ENCODE assay signal across 8 mouse cellular contexts in the genomic region with DNA sequence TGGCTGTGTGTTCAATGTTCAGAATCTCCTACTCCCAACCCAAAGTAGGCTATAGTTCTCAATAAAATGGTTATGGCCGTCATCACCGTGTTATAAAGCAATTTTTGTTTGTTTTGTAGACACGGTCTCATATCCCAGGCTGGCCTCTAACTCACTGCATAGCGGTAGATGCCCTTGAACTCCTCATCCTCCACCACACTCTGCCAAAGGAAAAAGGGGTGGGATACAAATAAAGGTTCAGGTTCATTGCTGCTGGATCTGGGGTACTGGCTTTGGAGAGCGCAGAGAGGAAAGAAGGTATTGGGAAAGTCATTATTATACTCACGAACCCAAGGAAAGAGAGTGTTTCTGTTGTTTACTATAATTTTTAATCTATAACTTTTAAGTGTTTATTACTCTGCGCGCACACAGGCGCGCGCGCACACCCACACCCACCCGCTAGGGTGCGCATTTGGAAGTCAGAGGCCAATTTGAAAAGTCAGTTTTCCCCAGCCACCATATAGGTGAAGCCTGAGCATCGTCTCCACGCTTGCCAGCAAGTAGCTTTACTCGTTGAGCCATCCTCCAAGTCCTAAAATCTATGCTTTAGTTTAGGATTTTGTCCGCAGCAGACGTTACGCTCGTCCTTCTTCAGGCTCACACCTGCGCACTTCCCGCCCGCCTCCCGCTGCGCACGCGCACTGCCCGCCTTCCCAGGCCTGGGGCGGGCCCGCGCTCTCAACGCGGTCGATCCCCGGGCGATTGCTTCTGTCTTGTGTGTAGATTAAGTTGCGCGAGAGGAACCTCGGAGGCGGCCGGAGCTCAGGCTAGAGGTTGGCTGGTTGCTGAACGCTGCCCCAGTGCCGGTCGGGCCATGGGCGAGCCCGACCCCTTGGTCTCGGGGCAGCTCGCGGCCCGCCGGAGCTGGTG. TPM values are rescaled to one million over a fixed set of nuclear protein-coding genes. Genes with fewer than 3 reads are reported as not detected.
DNase-seq lines count a peak whose midpoint lies in the region; ATAC-seq and TF ChIP-seq lines count a peak whose summit lies in the region.

Gene Rnf8 (plus strand): TSS at position 676 of the 909 bp plus-strand sequence.
Gene Gm28043 (plus strand): TSS at position 762 of the 909 bp plus-strand sequence.

- dilution Hi-C loops in CH12.LX (cut with MboI; ENCODE audit: extremely low pct_ligation_motif_present, extremely low pct_unique_long_range_greater_than_20kb, low sequenced_read_pairs): no loop called here

- peak; percentile 93 for DNase-seq in CH12.LX (ENCODE audit: extremely low read depth)
- DNase-seq in c-Kit-positive CD71-positive TER-119-negative erythroid progenitor cells, embryonic 14.5 days (ENCODE audit: low read depth): peak; percentile 92
- peak; percentile 97 for DNase-seq in forebrain, embryonic 11.5 days (ENCODE audit: low spot score)
- peak; percentile 95 to 97 for DNase-seq in kidney, postnatal 36 days
- peak; percentile 87 for DNase-seq in telencephalon, adult 2 months (ENCODE audit: low read depth, low spot score)

- in situ Hi-C loops in CH12.LX (cut with MboI; ENCODE audit: low pct_ligation_motif_present, low pct_unique_long_range_greater_than_20kb, low sequenced_read_pairs): loop anchor here (25.0 kb wide), 1 partner anchor 248 kb away; no protein-coding TSS in a partner anchor

- H3K79me2 ChIP-seq in CH12.LX (replicated peaks; ENCODE audit: control insufficient read depth, extremely low read depth, insufficient read depth, poor library complexity, severe bottlenecking): peaks cover 29% of the 10 kb centered on the region

- TF ChIP-seq CTCF in CH12.LX (conservative IDR thresholded peaks at IDR 0.05 in 1 of 2, IDR thresholded peaks at IDR 0.05 in 1 of 2; ENCODE audit: low read depth in 2 of 2, low read length in 2 of 2): peak; percentile 40 to 69; a peak in 3 of 4 replicates

- H3K4me2 ChIP-seq in CH12.LX (ENCODE audit: insufficient read depth, low read depth, poor library complexity, severe bottlenecking): peak within 1 kb of the TSS; percentile 88
- peak within 1 kb of the TSS; percentile 89 for H3K4me2 ChIP-seq in forebrain, embryonic 11.5 days (ENCODE audit: low read depth, low read length, severe bottlenecking)
- H3K4me2 ChIP-seq in heart, embryonic 16.5 days (ENCODE audit: low read depth, low read length): peak within 1 kb of the TSS; percentile 87
- H3K4me2 ChIP-seq in liver, embryonic 15.5 days: peak within 1 kb of the TSS; percentile 77
- peak within 1 kb of the TSS; percentile 83 for H3K4me2 ChIP-seq in neural tube, embryonic 12.5 days (replicated peaks)

- no peak for TF ChIP-seq RAD21 in CH12.LX (IDR thresholded peaks at IDR 0.05; ENCODE audit: low read depth, low read length)

- peak within 1 kb of the TSS; percentile 81 to 94 (median 85) for H3K4me3 ChIP-seq in CH12.LX (replicated peaks in 1 of 3; ENCODE audit: low read depth in 2 of 3, low read length in 2 of 3, poor library complexity in 1 of 3)
- H3K4me3 ChIP-seq in forebrain, embryonic 11.5 days (ENCODE audit: low read depth, low read length): peak within 1 kb of the TSS; percentile 97
- peak within 1 kb of the TSS; percentile 92 for H3K4me3 ChIP-seq in heart, embryonic 16.5 days (ENCODE audit: low read length)
- H3K4me3 ChIP-seq in liver, embryonic 15.5 days (replicated peaks): peak within 1 kb of the TSS; percentile 93
- peak within 1 kb of the TSS; percentile 99 for H3K4me3 ChIP-seq in neural tube, embryonic 12.5 days

- WGBS in forebrain, embryonic 11.5 days: 3% methylated on average over 52 of the region's 52 CpGs
- 2% methylated on average over 52 of the region's 52 CpGs for WGBS in heart, embryonic 16.5 days
- WGBS in liver, embryonic 15.5 days (ENCODE audit: insufficient replicate concordance): 1% methylated on average over 52 of the region's 52 CpGs
- 2% methylated on average over 52 of the region's 52 CpGs for WGBS in neural tube, embryonic 12.5 days

- TF ChIP-seq POLR2A in CH12.LX (IDR thresholded peaks at IDR 0.05; ENCODE audit: low read depth, low read length): peak; percentile 89

- peak within 1 kb of the TSS; percentile 78 for H3K9ac ChIP-seq in CH12.LX (ENCODE audit: insufficient read depth, low read depth)
- peak within 1 kb of the TSS; percentile 97 for H3K9ac ChIP-seq in forebrain, embryonic 11.5 days (ENCODE audit: low read length)
- H3K9ac ChIP-seq in heart, embryonic 16.5 days (ENCODE audit: low read length): peak within 1 kb of the TSS; percentile 99
- peak within 1 kb of the TSS; percentile 98 for H3K9ac ChIP-seq in liver, embryonic 15.5 days
- H3K9ac ChIP-seq in neural tube, embryonic 12.5 days: peak within 1 kb of the TSS; percentile 97

- no peak for TF ChIP-seq EP300 in CH12.LX (IDR thresholded peaks at IDR 0.05; ENCODE audit: low read length)

- ATAC-seq in forebrain, embryonic 11.5 days (replicated peaks; ENCODE audit: low FRiP score): peak; percentile 93
- ATAC-seq in heart, embryonic 16.5 days (replicated peaks; ENCODE audit: extremely low read depth, insufficient read depth, low FRiP score): peak; percentile 95
- peak; percentile 95 for ATAC-seq in liver, embryonic 15.5 days (ENCODE audit: insufficient read depth)
- peak; percentile 84 for ATAC-seq in neural tube, embryonic 12.5 days (ENCODE audit: low FRiP score, low read depth)

- H3K27me3 ChIP-seq in CH12.LX (replicated peaks): no peaks in the 10 kb centered on the region
- no peaks in the 10 kb centered on the region for H3K27me3 ChIP-seq in forebrain, embryonic 11.5 days (ENCODE audit: control insufficient read depth, insufficient read depth, low read length)
- H3K27me3 ChIP-seq in heart, embryonic 16.5 days (ENCODE audit: control insufficient read depth, insufficient read depth, low read length): no peaks in the 10 kb centered on the region
- no peaks in the 10 kb centered on the region for H3K27me3 ChIP-seq in liver, embryonic 15.5 days
- H3K27me3 ChIP-seq in neural tube, embryonic 12.5 days (replicated peaks): no peaks in the 10 kb centered on the region

- peaks cover 6 to 27% of the 10 kb centered on the region in 2 experiments for H3K36me3 ChIP-seq in CH12.LX (replicated peaks in 1 of 2; ENCODE audit: control insufficient read depth in 1 of 2, insufficient read depth in 1 of 2, low read length in 1 of 2)
- no peaks in the 10 kb centered on the region; the same call in 1 of the 2 replicates for H3K36me3 ChIP-seq in forebrain, embryonic 11.5 days (ENCODE audit: control insufficient read depth, insufficient read depth, low read length)
- peaks cover 5% of the 10 kb centered on the region for H3K36me3 ChIP-seq in heart, embryonic 16.5 days (ENCODE audit: control insufficient read depth, insufficient read depth)
- peaks cover 25% of the 10 kb centered on the region for H3K36me3 ChIP-seq in liver, embryonic 15.5 days (replicated peaks)
- peaks cover 10% of the 10 kb centered on the region; the same call in 1 of the 2 replicates for H3K36me3 ChIP-seq in neural tube, embryonic 12.5 days

- peaks cover 5 to 26% of the 10 kb centered on the region in 2 experiments for H3K4me1 ChIP-seq in CH12.LX (ENCODE audit: control insufficient read depth in 1 of 2, insufficient read depth in 2 of 2)
- H3K4me1 ChIP-seq in forebrain, embryonic 11.5 days (replicated peaks; ENCODE audit: control insufficient read depth, insufficient read depth, low read length): peaks cover 5% of the 10 kb centered on the region; the same call in 1 of the 2 replicates
- peaks cover 17% of the 10 kb centered on the region for H3K4me1 ChIP-seq in heart, embryonic 16.5 days (ENCODE audit: control insufficient read depth, insufficient read depth, low read length)
- peaks cover 36% of the 10 kb centered on the region for H3K4me1 ChIP-seq in liver, embryonic 15.5 days (replicated peaks)
- H3K4me1 ChIP-seq in neural tube, embryonic 12.5 days: peaks cover 19% of the 10 kb centered on the region

- H3K9me3 ChIP-seq in CH12.LX (replicated peaks; ENCODE audit: low read length): no peaks in the 10 kb centered on the region
- H3K9me3 ChIP-seq in forebrain, embryonic 11.5 days (ENCODE audit: control insufficient read depth, low read length): no peaks in the 10 kb centered on the region
- no peaks in the 10 kb centered on the region for H3K9me3 ChIP-seq in heart, embryonic 16.5 days (replicated peaks; ENCODE audit: control insufficient read depth, low read length)
- H3K9me3 ChIP-seq in liver, embryonic 15.5 days (replicated peaks): no peaks in the 10 kb centered on the region
- H3K9me3 ChIP-seq in neural tube, embryonic 12.5 days: no peaks in the 10 kb centered on the region

- H3K27ac ChIP-seq in CH12.LX (ENCODE audit: insufficient read depth, low read depth): peak within 1 kb of the TSS; percentile 76
- peak within 1 kb of the TSS; percentile 95 for H3K27ac ChIP-seq in forebrain, embryonic 11.5 days (ENCODE audit: low read depth, low read length)
- H3K27ac ChIP-seq in heart, embryonic 16.5 days (ENCODE audit: low read length): peak within 1 kb of the TSS; percentile 94
- peak within 1 kb of the TSS; percentile 94 for H3K27ac ChIP-seq in liver, embryonic 15.5 days (replicated peaks)
- peak within 1 kb of the TSS; percentile 86 for H3K27ac ChIP-seq in neural tube, embryonic 12.5 days

TF ChIP-seq in CH12.LX, 34 proteins besides CTCF, POLR2A, EP300 and RAD21 (continues in another document):
- TF ChIP-seq IRF4 (IDR thresholded peaks at IDR 0.05; ENCODE audit: low read depth, low read length) (0 out of 2 replicates have a peak, but pooled peaks have one; percentile 24), E2F4 (IDR thresholded peaks at IDR 0.05; ENCODE audit: insufficient replicate concordance, low read depth, low read length) (peak; percentile 81; the same call in 1 of the 2 replicates), MAZ (IDR thresholded peaks at IDR 0.05; ENCODE audit: low read depth, low read length) (no peak), UBTF (IDR thresholded peaks at IDR 0.05; ENCODE audit: low read depth, low read length) (no peak)

RNA-seq across cellular contexts. Expression of gene Rnf8, which starts in this region (rescaled TPM):
- total RNA-seq in CH12.LX (2012; rRNA removed): 33.7 and 35.4 TPM in 2 replicates
- 29.9 and 30.9 TPM in 2 replicates for total RNA-seq in CH12.LX (2014; rRNA removed)
- polyA plus RNA-seq in CH12.LX (2012; ENCODE audit: insufficient read length, low read depth): 38.8 and 41.2 TPM in 2 replicates
- polyA plus RNA-seq in forebrain, embryonic 11.5 days (2014; fragmentation: Nextera tagmentation; extraction: Ambion mirVana): 112 and 124 TPM in 2 replicates
- 55.4 and 60.0 TPM in 2 replicates for polyA plus RNA-seq in heart, embryonic 16.5 days (2015; fragmentation: Nextera tagmentation; extraction: Ambion mirVana)
- 36.7 and 40.1 TPM in 2 replicates for polyA plus RNA-seq in liver, embryonic 15.5 days (2015; fragmentation: Nextera tagmentation; extraction: Ambion mirVana)
- 97.7 and 103 TPM in 2 replicates for polyA plus RNA-seq in neural tube, embryonic 12.5 days (2016; fragmentation: Nextera tagmentation; extraction: Ambion mirVana)

RNA-seq across cellular contexts. Expression of gene Gm28043, which starts in this region (rescaled TPM):
- total RNA-seq in CH12.LX (2012; rRNA removed): 4.2 TPM in 2 replicates
- total RNA-seq in CH12.LX (2014; rRNA removed): 3.6 and 4.1 TPM in 2 replicates
- 3.5 and 3.7 TPM in 2 replicates for polyA plus RNA-seq in CH12.LX (2012; ENCODE audit: insufficient read length, low read depth)
- 3.5 and 5.0 TPM in 2 replicates for polyA plus RNA-seq in forebrain, embryonic 11.5 days (2014; fragmentation: Nextera tagmentation; extraction: Ambion mirVana)
- 1.7 and 2.1 TPM in 2 replicates for polyA plus RNA-seq in heart, embryonic 16.5 days (2015; fragmentation: Nextera tagmentation; extraction: Ambion mirVana)
- polyA plus RNA-seq in liver, embryonic 15.5 days (2015; fragmentation: Nextera tagmentation; extraction: Ambion mirVana): 0.92 and 1.1 TPM in 2 replicates
- polyA plus RNA-seq in neural tube, embryonic 12.5 days (2016; fragmentation: Nextera tagmentation; extraction: Ambion mirVana): 3.7 TPM in 2 replicates

Comparison
In these comparisons a context has a peak if more than half of its experiments do, and no peak if none do; other contexts are left out.
1. Peak in every context shown above with its lines: DNase-seq, ATAC-seq, H3K4me3 ChIP-seq and H3K27ac ChIP-seq.